Mouse (Mus musculus) liver, embryonic 14.5 days (tissue): Measurements from ENCODE around the gene Ccdc107.

Source experiments
- CTCF ChIP-seq: IDR thresholded peaks from 2 replicates; pipeline ENCODE4 v1.5.1; 2016; ENCODE audit warnings: antibody characterized with exemption, low read depth, control low read depth
- EP300 ChIP-seq: IDR thresholded peaks from 2 replicates; pipeline ENCODE4 v1.6.1; 2016; ENCODE audit warnings: antibody characterized with exemption, low read depth

GRCm38 (mm10) chr4:43513300-43513699, 20.6 kb downstream of the Ccdc107 start:
- TF ChIP-seq CTCF, result no peak
- TF ChIP-seq EP300, result no peak
